Mouse (Mus musculus): ENCODE measurements around the gene Tectb. TPM values are rescaled to one million over a fixed set of nuclear protein-coding genes. Genes with fewer than 3 reads are reported as not detected.
"Not testable (repeated sequence)": the region's sequence is repeated elsewhere in the genome, so short reads cannot be mapped to it uniquely, and the experiment has no call there.

Tectb gene
- polyA plus RNA-seq, 1 experiment, result not detected

GRCm38 (mm10) chr19:55139301-55139700 is 41.2 kb upstream of the Tectb start:
- Histone ChIP-seq H3K27ac (ENCODE audit: control insufficient read depth, insufficient read depth, low read depth, low read length, poor library complexity) (no peak overlapping the region), H3K4me1 (ENCODE audit: control insufficient read depth, insufficient read depth, low read length) (no peaks in the 10 kb centered on the region; the same call in none of the 2 replicates), H3K4me3 (replicated peaks; ENCODE audit: control insufficient read depth, low read depth, low read length) (no peak overlapping the region)
- TF ChIP-seq CTCF (IDR thresholded peaks at IDR 0.05; ENCODE audit: control insufficient read depth, insufficient read depth, low read length), result no peak
- no peak for TF ChIP-seq POLR2A (IDR thresholded peaks at IDR 0.05; ENCODE audit: borderline replicate concordance, control insufficient read depth, low read depth, low read length)
- 45% methylated on average over 7 of the region's 7 CpGs for WGBS

- no peaks in the 10 kb centered on the region for H3K4me1 ChIP-seq (ENCODE audit: control insufficient read depth, insufficient read depth, low read length)
- 63% methylated on average over 11 of the region's 11 CpGs for WGBS
- H3K4me3 ChIP-seq (replicated peaks; ENCODE audit: control insufficient read depth, low read depth, low read length), result no peak overlapping the region
- H3K27ac ChIP-seq (ENCODE audit: control insufficient read depth, insufficient read depth, low read depth, low read length, poor library complexity), result no peak overlapping the region
- TF ChIP-seq POLR2A (IDR thresholded peaks at IDR 0.05; ENCODE audit: borderline replicate concordance, control insufficient read depth, low read depth, low read length), result no peak
- no peak for TF ChIP-seq CTCF (IDR thresholded peaks at IDR 0.05; ENCODE audit: control insufficient read depth, insufficient read depth, low read length)
Measured at GRCm38 (mm10) chr19:55143391-55144300, 36.9 kb upstream of the Tectb start.

DNA sequence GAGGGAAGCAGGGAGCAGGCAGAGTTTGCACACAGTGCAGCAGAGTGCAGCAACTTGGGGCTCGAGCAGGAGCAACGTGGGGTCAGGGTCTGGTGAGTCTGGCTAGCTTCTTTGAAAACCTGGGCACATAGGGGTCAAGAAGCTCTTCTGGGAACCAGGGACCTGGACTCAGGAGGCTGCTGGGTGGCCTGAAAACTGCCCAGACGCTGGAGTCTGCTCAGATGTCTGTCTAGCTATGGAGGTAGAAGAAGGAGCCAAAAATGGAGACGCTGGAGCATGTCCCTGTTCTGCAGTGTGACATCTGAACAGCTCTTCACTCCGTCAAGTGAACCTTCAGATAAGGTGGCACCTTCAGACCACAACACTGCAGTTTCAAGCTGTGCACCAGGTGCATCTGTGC is 35.8 kb upstream of the Tectb start:
- Histone ChIP-seq H3K4me1 (ENCODE audit: control insufficient read depth, insufficient read depth, low read length) (no peaks in the 10 kb centered on the region), H3K4me3 (replicated peaks; ENCODE audit: control insufficient read depth, low read depth, low read length) (no peak overlapping the region), H3K27ac (ENCODE audit: control insufficient read depth, insufficient read depth, low read depth, low read length, poor library complexity) (no peak overlapping the region)
- 75% methylated on average over 5 of the region's 5 CpGs for WGBS
- TF ChIP-seq CTCF (IDR thresholded peaks at IDR 0.05; ENCODE audit: control insufficient read depth, insufficient read depth, low read length), result no peak
- TF ChIP-seq POLR2A (IDR thresholded peaks at IDR 0.05; ENCODE audit: borderline replicate concordance, control insufficient read depth, low read depth, low read length), result no peak

DNA sequence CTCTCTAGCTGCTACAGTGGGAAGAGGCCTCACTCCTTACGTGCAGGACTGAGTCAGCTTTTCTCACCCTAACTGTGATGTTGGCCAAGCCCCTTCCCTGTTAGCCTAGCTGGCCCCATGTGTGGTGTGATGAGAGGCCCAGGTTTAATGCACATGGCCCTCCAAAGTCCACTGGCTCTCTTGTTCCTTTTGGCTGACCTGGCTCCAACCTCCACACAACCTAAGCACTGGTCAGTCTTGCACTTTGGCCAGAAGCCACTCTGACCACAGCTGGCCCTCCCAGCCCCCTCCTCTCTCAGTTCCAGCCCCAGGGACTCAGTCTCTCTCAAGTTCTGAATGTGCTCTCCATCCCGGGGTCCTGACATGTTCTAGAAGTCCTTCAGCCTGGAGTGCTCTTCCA is 35.4 kb upstream of the Tectb start:
- WGBS, result 71% methylated on average over 2 of the region's 2 CpGs
- no peaks in the 10 kb centered on the region for H3K4me1 ChIP-seq (ENCODE audit: control insufficient read depth, insufficient read depth, low read length)
- no peak overlapping the region for H3K27ac ChIP-seq (ENCODE audit: control insufficient read depth, insufficient read depth, low read depth, low read length, poor library complexity)
- no peak for TF ChIP-seq POLR2A (IDR thresholded peaks at IDR 0.05; ENCODE audit: borderline replicate concordance, control insufficient read depth, low read depth, low read length)
- TF ChIP-seq CTCF (IDR thresholded peaks at IDR 0.05; ENCODE audit: control insufficient read depth, insufficient read depth, low read length), result no peak
- no peak overlapping the region for H3K4me3 ChIP-seq (replicated peaks; ENCODE audit: control insufficient read depth, low read depth, low read length)

DNA sequence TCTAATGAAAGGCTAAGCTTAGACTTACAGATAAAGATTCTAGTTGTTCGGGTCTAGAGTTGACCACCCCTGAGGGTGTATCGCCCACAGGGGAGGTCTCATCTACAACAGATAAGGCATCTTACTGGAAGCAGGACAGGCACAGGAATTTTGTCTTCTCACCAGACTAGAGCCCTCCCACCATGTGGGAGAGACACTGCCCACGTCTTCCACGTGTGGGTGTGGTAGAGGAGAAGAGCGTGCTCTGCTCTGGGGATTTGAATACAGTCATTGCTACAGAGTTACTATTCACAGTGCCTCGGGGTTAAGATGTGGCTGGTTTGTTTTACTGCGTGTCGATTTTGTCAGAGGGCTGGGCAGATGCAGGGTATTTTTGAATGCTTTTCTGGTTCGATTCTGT is 33.0 kb upstream of the Tectb start:
- Histone ChIP-seq H3K4me1 (ENCODE audit: control insufficient read depth, insufficient read depth, low read length) (no peaks in the 10 kb centered on the region), H3K27ac (ENCODE audit: control insufficient read depth, insufficient read depth, low read depth, low read length, poor library complexity) (no peak overlapping the region), H3K4me3 (replicated peaks; ENCODE audit: control insufficient read depth, low read depth, low read length) (no peak overlapping the region)
- WGBS, result 68% methylated on average over 9 of the region's 9 CpGs
- TF ChIP-seq POLR2A (IDR thresholded peaks at IDR 0.05; ENCODE audit: borderline replicate concordance, control insufficient read depth, low read depth, low read length), result no peak
- no peak for TF ChIP-seq CTCF (IDR thresholded peaks at IDR 0.05; ENCODE audit: control insufficient read depth, insufficient read depth, low read length)

GRCm38 (mm10) chr19:55148109-55148508 is 32.4 kb upstream of the Tectb start:
- no peak overlapping the region for H3K27ac ChIP-seq (ENCODE audit: control insufficient read depth, insufficient read depth, low read depth, low read length, poor library complexity)
- WGBS, result 51% methylated on average over 6 of the region's 6 CpGs
- H3K4me1 ChIP-seq (ENCODE audit: control insufficient read depth, insufficient read depth, low read length), result no peaks in the 10 kb centered on the region
- TF ChIP-seq POLR2A (IDR thresholded peaks at IDR 0.05; ENCODE audit: borderline replicate concordance, control insufficient read depth, low read depth, low read length), result no peak
- TF ChIP-seq CTCF (IDR thresholded peaks at IDR 0.05; ENCODE audit: control insufficient read depth, insufficient read depth, low read length), result no peak
- no peak overlapping the region for H3K4me3 ChIP-seq (replicated peaks; ENCODE audit: control insufficient read depth, low read depth, low read length)

DNA sequence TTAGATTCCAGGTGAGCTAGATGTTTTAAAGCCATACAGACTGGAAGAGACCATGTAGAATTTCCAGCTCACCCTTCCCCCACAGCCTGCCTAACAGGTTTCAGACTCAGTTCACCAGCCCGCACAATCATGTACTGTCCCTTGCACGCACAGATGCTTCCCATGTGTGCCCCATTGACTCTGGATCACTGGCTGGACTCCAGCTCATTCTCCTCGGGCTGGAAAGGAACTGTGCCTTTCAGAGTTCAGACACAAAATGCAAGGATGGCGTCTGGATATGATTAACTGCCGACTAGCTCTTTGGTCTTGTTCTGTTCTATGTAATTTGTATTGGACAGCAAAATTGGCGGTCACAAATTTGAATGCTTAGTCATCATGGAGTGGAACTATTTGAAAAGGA is 30.9 kb upstream of the Tectb start:
- 80% methylated on average over 6 of the region's 6 CpGs for WGBS
- Histone ChIP-seq H3K27ac (ENCODE audit: control insufficient read depth, insufficient read depth, low read depth, low read length, poor library complexity) (no peak overlapping the region), H3K4me3 (replicated peaks; ENCODE audit: control insufficient read depth, low read depth, low read length) (no peak overlapping the region), H3K4me1 (ENCODE audit: control insufficient read depth, insufficient read depth, low read length) (no peaks in the 10 kb centered on the region)
- TF ChIP-seq CTCF (IDR thresholded peaks at IDR 0.05; ENCODE audit: control insufficient read depth, insufficient read depth, low read length) (no peak), POLR2A (IDR thresholded peaks at IDR 0.05; ENCODE audit: borderline replicate concordance, control insufficient read depth, low read depth, low read length) (no peak)

GRCm38 (mm10) chr19:55152274-55152673 is 28.3 kb upstream of the Tectb start:
- WGBS, result 64% methylated on average over 6 of the region's 6 CpGs
- H3K27ac ChIP-seq (ENCODE audit: control insufficient read depth, insufficient read depth, low read depth, low read length, poor library complexity); H3K4me3 ChIP-seq (replicated peaks; ENCODE audit: control insufficient read depth, low read depth, low read length); H3K4me1 ChIP-seq (ENCODE audit: control insufficient read depth, insufficient read depth, low read length): not testable (repeated sequence)

DNA sequence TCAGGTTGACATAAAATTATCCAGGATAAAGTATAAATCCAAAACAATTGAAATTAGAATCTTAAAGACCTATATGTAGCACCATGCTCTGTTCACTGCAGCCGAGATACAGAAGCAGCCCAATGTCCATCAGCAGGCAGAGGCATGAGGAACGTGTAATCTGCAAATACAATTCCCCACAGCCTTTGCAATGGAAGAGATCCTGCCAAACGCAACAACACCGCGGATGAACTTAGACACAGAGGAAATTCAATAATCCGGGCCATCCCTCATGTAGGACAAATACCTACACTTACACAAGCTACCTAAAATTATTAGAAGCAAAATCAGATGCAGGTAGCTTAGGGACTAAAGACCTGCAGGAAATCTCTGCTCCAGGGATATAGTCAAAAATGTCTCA is 27.6 kb upstream of the Tectb start:
- WGBS, result 82% methylated on average over 6 of the region's 6 CpGs
- no peak overlapping the region for H3K27ac ChIP-seq (ENCODE audit: control insufficient read depth, insufficient read depth, low read depth, low read length, poor library complexity)
- H3K4me3 ChIP-seq (replicated peaks; ENCODE audit: control insufficient read depth, low read depth, low read length), result no peak overlapping the region
- H3K4me1 ChIP-seq (ENCODE audit: control insufficient read depth, insufficient read depth, low read length), result no peaks in the 10 kb centered on the region
- TF ChIP-seq CTCF (IDR thresholded peaks at IDR 0.05; ENCODE audit: control insufficient read depth, insufficient read depth, low read length) (no peak), POLR2A (IDR thresholded peaks at IDR 0.05; ENCODE audit: borderline replicate concordance, control insufficient read depth, low read depth, low read length) (no peak)

Measured in bone marrow, adult 2 months (tissue).